Mouse (Mus musculus) c-Kit-positive CD71-positive TER-119-negative erythroid progenitor cells, embryonic 14.5 days (primary cell): ENCODE data around the gene Rere.

Experiments used
- DNase-seq: peaks from one replicate; pipeline ENCODE4 v3.0.0-alpha.2; 2013; ENCODE audit warnings: low read depth

The Rere gene

DNA sequence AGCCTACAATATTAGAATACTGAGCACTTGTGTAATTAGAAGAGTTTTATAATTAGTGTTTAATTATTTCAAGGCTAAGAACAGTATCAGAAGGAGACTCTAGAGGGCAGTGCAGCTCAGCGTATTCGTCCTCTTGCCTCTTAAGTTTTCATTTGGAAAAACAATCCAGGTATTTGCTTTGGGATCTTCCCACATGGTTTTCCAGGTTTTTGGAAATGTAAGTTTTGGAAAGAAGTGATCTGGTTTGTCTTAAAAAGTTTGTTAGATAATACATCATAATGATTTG, 65.9 kb downstream of the Rere start:
- peak; percentile 42 for DNase-seq

GRCm38 (mm10) chr4:150349680-150350101, 68.2 kb downstream of the Rere start:
- no peak for DNase-seq

DNA sequence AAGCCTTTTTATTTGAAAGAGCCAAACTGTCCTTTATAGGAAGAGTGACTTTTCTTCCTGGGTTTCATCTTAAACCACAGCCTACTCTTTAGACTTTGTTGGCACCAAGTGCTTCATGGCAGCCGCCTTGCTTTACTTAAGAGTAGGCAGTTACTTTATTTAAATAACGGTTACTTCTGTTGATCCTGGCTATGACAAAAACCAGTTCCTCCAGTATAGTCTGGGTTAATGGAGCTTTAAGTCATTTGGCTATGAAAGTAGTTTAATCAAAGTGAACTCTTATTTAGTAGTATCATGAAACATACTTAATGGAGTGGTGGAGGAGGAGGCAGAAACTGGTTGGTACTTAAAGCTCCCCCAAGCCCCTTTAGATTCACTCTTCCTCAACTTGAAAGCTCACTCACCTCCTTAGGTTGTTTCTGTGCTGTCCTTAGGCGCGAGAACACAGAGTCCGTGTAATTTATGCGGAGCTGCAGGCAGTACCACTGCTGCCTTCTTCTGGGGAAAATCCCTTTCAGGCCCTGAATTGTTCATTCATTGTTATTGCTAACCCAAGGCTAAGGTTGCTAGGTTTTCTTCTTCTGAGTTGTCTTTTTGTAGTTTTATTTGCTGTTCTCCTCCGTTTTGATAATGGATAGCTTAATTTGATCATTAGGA, 70.1 kb downstream of the Rere start:
- no peak for DNase-seq

GRCm38 (mm10) chr4:150352736-150353135, 71.3 kb downstream of the Rere start:
- no peak for DNase-seq

DNA sequence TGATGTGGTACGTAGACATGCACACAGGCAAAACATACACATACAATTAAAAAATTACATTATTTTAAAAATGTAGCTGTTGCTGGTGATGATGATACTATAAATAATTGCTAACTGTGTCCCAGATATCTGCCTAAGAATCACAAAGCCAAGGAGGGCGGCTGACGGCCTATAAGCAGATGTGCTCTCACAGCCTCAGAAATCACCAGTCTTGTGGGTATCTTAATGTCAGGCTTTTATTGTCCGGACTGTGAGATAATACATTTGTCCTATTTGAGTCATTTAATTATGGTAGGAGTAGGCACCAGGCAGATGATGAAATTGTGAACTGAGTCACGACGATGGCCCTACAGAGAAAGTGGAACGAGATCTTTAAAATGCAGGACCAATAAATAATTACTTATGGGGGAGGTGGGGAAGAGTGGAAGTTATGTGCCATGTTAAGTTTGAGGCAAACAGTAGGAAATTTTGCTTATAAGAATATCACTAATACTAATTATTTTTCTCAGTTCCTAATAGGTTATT, 72.0 kb downstream of the Rere start:
- no peak for DNase-seq

GRCm38 (mm10) chr4:150355801-150356200, 74.4 kb downstream of the Rere start:
- DNase-seq, result no peak

GRCm38 (mm10) chr4:150361986-150362691, 80.7 kb downstream of the Rere start:
- DNase-seq, result no peak

GRCm38 (mm10) chr4:150362858-150363257, 81.4 kb downstream of the Rere start:
- no peak for DNase-seq

- DNase-seq, result no peak
These were observed 83.3 kb downstream of the Rere start for GRCm38 (mm10) chr4:150364786-150365185.

DNA sequence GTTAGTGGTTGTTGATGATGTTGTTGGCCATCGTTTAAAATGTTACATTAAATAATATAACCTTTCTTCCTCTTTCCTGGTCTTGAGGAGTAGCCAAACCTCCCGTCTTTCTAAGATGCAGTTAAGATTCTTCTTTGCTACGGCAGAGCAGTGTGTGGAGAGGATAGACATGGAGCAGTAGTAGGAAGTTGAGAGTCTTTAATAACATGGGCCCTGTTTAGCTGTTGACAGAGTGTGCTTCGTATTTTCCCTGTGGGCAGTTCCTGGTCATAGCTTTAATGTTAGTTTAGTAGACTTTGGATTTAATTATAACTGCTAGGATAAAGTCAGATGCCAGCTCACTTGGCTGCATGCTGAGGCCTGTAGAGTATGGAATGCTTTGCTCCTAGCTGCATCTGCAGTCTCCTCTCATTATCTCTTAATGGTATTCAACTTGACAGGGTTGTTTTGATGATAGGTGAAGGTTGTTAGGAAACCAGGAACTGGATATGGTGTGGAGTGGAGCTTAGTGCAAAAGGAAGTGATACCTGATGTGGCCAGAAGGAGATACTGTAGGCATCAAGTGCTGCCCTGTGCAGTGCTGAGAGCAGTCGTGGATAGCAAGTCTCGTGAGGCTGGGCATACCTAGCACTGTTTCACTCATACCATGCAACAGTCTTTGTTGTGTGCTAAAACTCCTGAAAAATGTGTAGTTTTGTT, 85.2 kb downstream of the Rere start:
- DNase-seq, result peak; percentile 71

GRCm38 (mm10) chr4:150371580-150372380, 90.3 kb downstream of the Rere start:
- DNase-seq, result peak; percentile 57

DNA sequence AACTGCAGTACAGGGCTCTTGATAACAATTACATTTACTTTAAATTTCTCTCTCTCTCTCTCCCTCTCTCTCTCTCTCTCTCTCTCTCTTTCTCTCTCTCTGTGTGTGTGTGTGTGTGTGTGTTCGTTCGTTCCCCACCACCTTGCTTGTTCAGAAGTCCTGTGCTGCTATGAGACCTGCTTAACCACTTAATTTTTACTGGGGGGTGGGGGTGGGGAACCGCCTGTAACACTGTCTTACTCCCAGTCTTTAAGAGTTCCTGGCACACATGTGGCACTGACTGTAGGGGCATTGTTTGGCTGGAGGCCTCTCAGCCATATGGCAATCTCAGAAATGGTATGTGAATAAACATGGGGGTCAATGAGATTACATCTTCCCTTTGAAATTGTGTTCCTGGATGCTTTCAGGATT, 91.2 kb downstream of the Rere start:
- DNase-seq, result no peak

DNA sequence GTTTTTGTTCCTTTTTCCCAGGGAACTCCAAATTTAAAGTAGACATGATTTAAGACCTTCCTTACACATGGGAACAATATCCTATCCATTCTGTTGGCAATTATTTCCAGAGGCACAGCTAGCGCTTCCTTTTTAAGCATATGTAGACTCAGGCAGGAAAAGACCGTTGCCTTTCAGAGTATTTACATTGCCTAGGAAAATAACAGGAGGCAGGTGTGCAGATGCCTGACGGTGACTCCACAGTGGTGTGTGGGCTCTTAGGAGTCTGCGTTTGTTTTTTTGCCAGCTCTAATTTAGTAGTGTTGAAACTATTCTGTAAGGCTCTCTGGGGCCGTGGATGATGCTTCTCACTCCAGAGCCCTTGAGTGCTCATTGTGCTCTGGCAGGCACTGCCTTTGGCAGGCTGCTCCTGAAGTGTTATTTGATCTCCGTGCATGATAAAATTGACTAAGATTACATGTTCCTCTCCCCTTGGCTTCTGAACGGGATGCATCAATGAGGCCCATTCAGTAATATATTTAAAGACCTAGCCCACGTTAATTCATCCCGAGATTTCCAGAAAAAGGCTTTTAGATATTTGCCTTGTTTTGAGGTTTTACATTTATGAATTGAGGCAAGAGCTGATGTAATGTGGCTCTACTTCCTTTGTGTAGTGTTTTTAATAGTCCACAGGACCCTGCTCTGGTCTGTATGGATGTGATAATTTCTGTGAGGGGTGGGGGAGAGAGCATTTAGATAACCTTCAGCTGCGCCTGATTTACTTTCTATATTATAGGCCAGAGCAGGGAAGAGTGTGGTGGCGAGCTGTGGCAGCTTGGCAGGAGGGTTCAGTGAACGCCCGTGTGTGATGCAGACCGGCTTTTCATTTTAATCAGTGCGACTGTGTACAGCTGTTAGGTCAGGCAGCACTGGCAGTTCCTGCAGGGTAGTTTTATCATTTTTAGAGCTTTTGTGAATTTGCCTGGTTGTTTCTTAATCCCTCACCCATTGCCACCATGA, 92.0 kb downstream of the Rere start:
- no peak for DNase-seq

- DNase-seq, result no peak
These were observed 93.4 kb downstream of the Rere start for GRCm38 (mm10) chr4:150374651-150375447.

- no peak for DNase-seq
These were observed 94.0 kb downstream of the Rere start for GRCm38 (mm10) chr4:150375448-150375935.

DNA sequence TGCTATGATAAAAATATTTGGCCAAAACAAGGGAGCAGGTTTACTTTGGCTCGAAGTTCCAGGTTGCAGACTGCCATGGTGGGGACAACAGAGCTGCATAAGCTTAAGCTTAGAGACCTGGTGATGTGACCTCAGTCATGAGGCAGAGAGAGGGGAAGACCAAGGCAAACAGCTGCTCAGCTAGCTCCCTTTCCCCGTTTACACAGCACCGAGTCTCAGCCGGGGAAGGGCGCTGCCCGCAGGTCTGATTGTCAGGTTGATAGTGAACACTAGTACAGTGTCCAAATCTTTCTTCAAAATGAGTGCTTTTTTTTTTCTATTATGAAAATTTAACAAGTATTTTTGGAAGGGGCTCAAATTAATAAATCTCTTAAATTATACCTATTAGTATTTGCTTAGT, 97.9 kb downstream of the Rere start:
- DNase-seq, result no peak

DNA sequence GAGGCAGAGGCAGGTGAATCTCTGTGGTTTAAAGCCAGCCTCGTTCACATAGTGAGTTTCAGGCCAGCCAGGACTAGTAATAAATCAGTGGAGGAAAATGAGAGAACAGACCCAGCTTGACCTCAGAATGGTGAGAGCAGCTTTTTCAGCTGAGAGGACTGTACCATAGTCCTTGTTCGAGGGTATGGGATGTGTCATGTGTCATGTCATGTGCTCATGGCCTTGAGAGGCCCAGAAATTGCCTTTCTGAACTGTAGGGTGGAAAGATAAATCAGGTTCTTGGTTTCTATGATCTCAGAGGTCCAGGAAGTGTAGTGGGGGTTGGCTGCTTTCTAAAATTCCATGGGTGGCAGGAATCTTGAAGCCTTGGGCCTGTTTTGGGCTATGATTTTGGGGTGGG, 98.3 kb downstream of the Rere start:
- DNase-seq, result no peak

- DNase-seq, result no peak
These were observed 98.8 kb downstream of the Rere start for GRCm38 (mm10) chr4:150380273-150380672.

- DNase-seq, result no peak
These were observed 101.1 kb downstream of the Rere start for GRCm38 (mm10) chr4:150382504-150382903.

- no peak for DNase-seq
These were observed 103.0 kb downstream of the Rere start for GRCm38 (mm10) chr4:150384405-150384804.
